Mouse (Mus musculus) telencephalon, adult 2 months (tissue): ENCODE results near the gene Exoc8.

Experiments used
- DNase-seq: peaks from one replicate; pipeline ENCODE4 v3.0.0-alpha.2; 2011; ENCODE audit warnings: low read depth, low spot score

Gene Exoc8

DNA sequence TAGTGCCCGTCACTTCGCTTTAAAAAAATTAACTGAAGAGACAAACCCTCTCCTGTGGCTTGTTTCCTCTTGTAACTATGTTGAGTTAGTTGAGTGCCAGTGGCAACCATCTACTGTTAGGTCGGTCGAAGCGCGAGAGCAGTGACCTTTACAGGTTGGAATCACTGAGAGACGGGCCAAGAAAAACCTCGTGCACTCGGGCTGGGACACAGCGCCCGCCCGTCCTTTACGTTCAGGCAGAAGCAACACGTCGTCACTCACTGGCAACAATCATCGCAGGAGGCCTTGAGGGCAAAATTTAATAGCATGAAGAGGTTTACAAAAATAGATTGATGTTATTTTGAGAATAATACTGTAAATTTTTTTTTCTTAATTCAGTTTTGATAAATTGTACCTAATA, 12.4 kb upstream of the Exoc8 start:
- DNase-seq, result no peak

GRCm38 (mm10) chr8:124905482-124905881, 8.0 kb upstream of the Exoc8 start:
- no peak for DNase-seq

GRCm38 (mm10) chr8:124903198-124903597, 5.7 kb upstream of the Exoc8 start:
- DNase-seq, result no peak

DNA sequence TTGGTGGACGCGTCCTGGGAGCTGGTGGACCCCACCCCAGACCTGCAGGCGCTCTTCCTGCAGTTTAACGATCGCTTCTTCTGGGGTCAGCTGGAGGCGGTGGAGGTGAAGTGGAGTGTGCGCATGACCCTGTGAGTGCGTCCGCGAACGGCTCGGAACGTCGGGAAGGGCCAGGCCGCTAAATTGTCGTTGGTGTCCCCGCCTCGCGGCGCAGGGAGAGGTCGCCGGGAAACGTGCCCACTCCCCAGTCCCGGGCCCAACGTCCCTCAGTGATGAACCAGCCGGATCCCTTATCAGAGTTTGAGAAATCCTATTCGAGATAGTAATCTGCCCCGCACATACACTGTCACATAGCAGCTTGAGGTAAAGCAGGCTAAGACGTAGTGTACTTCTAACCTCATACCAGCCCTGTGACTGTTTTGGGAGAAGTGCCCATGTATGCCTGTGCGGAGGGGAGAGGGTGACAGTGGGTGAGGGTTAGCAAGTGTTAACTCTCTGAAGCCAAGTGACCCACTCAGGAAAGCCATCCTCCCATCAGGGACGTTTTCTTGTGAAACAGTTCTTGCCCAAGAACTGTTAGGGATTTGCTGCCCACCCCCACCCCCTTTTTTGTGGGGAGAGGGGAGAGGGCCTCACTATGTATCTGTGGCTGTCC, 873 bp upstream of the Exoc8 start:
- DNase-seq, result no peak

DNA sequence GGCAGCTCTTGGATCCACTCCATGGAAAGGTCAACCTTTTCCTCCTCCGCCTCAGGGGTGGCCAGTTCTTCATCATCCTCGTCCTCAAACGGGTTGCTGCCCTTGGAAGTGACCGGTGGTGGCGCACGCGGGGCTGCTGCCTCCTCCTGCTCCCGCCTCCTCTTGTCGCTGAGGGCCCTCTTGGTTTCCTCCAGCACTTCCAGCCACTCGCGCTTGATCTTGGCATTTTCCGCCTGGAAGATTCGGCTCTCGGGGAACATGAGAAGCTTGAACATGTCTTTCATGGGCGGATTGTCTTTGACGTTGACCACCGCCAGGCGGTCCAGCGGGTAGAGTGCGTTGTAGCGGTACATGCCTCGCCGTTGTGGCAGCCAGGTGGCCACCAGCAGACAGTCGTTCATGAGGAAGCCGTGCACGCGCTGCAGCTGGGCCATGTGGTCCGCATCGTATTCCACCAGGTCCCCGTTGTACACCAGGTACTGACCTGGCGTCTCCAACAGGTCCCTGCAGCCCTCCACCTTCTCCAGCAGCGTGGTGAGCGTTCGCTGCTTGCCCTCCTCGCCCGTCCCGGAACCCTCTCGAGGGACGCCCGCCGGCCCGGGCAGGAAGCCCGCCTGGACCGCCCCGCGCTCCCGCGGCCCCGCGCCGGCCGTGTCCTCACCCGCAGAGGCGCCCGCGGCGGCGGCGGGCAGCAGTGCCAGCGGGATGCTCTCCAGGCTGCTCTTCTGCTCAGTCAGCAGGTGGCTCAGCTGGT, 696 bp downstream of the Exoc8 start:
- peak; percentile 46 for DNase-seq

DNA sequence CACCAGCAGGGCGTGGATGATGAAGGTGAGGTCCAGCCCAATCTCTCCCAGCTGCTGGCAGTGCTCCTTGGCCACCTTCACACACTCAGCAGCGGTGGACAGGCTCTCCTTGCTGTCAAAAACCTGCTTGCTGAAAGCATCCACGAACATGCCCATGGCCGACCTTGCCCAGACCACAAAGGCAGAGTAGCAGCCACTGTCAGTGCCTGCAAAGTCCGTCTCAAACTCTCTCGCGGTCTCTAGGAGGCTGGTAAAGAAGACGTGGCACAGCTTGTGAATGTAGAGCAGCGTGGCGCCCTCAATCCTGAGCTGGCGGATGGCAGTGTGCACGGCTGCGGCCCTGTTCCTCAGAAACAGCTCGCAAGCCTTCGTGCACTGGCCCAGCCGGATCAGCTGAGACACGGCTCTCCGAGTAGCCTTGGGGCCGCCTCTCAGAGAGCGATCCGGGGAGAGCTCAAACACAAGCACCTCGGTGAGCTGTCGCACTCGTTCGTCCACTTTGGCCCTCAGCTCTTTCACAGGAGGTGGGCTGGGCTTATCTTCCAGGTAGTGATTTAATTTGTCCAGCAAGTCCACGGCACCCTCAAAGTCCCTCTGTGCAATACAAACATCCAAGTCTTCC, 1.4 kb downstream of the Exoc8 start:
- DNase-seq, result no peak

DNA sequence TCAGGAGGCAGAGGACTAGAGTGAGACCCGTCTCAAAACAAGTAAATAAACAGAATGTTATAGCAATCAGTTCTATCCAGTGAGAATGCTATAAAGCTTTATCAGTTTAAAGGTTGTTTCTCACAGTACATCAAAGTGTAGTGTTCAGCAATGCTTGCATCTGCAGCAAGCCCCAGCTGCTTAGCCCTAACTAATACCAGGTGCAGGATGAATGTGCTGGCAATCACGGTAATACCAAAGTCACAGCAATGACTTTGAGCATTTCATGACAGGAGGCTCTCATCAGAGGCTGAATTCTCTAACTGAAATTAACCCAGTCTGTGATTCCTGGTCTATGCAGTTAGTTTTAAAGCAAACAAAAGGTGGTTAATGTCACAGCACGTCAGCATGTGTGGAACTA, 4.9 kb downstream of the Exoc8 start:
- DNase-seq, result no peak

DNA sequence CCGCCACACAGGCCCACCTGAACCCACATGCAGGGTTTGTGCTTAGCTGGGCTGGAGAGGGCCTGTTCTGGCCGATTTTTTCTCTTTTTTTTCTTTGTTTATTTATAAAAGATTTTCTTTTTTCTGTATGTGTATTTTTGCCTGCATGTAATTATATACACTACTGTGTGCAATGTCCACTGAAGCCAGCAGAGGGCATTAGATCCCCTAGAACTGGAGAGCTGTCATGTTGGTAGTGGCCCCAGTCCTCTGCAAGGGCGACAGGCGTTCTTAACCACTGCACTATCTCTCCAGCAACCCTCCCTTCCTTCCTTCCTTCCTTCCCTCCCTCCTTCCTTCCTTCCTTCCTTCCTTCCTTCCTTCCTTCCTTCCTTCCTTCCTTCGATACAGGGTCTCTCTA, 9.1 kb downstream of the Exoc8 start:
- no peak for DNase-seq

- DNase-seq, result no peak
Measured at GRCm38 (mm10) chr8:124878946-124879526, 18.5 kb downstream of the Exoc8 start.

DNA sequence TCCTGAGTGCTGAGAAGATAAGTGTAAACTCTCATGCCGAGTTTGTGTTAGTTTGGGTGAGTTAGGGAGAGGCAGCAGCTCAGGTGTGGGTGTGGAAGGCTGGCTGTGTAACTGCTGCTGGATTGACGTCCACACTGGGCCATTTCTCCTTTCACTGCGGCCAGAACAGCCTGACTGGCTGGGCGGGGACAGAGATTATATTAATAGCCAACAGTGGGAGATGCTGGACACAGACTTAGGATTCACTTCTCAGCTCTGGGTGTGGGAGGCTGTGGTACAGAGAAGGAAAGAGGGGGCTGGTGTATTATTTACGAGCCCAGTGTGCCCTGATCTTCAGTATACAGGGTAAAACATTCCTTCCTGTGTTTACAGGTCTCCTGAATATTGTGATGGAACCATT, 19.4 kb downstream of the Exoc8 start:
- DNase-seq, result peak; percentile 17

GRCm38 (mm10) chr8:124872690-124873089, 24.8 kb downstream of the Exoc8 start:
- no peak for DNase-seq

GRCm38 (mm10) chr8:124872081-124872480, 25.4 kb downstream of the Exoc8 start:
- no peak for DNase-seq

- DNase-seq, result no peak
Measured at GRCm38 (mm10) chr8:124871474-124871873, 26.0 kb downstream of the Exoc8 start.

DNA sequence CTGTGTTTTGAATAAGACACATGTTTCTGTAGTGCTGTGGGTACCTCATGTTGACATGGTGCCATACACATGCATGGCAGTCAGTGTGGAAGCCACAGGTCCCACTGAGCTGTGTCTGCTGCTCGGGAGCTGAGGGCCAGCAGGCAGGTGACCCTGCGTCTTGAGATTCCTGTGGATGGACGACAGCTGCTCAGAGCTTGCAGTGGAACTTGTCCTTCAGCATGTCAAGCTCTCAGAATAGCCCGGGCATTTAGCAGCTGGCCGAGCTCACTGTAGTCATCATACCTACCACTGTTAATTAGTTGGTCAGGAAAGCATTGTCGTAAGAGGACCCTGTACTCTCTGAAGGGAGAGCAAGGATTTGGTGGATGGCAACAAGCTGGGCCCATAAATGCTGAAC, 27.8 kb downstream of the Exoc8 start:
- no peak for DNase-seq

- no peak for DNase-seq
Measured at GRCm38 (mm10) chr8:124867126-124867525, 30.4 kb downstream of the Exoc8 start.

DNA sequence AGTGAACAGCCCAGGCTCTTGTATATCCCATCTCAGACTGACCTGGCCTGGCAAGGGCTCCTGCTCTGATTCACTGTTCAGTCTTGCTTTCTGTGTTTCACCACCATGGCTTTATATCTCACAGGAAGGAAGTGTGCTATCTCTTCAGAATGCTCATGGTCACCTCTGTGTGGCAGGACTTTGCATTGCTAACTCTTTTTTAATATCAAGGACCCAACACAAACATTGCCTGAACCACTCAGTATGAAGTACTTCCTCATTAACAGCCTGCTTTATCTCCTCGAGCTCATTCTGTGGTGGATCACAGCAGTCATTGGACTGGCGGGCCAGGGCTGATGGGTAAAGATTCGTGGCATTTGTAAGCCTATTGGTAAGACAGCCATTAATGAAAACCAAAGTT, 30.8 kb downstream of the Exoc8 start:
- DNase-seq, result no peak

DNA sequence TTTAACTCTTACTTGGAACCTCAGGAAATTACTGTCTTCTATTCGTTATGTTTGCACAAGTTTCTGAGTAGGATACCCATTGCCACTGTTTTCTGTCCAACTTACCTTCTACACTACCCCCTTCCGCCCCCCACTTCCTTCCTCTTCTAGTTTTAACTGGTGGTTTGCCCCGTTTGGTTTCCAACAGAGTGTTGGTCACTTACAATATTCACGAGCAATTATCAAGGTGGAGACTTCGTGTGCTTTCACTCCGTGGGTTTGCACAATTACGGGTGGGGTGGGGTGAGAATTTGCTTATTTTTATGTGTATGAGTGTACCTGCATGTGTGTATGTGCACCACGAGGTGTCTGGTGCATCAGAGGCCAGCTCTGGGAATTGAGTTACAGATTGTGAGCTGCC, 33.8 kb downstream of the Exoc8 start:
- no peak for DNase-seq

DNA sequence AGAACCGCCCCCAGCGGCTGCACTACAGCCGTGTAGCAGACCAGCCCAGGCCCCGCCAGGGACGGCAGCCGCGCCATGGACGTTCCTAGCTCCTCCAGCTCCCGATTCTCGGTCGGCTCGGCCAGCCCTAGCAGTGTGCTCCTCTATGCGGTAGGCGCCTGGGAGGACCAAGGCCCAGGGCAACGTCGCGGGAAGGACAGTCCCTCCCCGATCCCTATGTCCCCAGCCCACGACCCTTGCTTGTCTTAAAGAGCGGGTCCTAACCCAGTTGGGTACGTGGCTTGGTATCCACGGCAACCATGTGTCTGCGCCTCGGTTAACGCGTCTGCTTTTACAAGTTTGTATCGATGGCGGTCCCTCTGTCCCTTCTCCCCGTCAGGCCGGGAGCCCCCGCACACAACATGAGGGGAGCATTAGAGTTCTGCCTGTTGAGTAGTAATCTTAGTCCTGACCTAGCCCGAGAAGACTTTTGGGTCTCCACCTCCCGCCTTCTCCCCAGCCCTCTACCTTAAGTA, 34.3 kb downstream of the Exoc8 start:
- peak; percentile 17 for DNase-seq

GRCm38 (mm10) chr8:124862321-124863162, 35.0 kb downstream of the Exoc8 start, which contains the start of the genes Gnpat and 2810004N23Rik:
Gene Gnpat, plus strand, starts transcription at chr8:124863033.
Gene 2810004N23Rik, minus strand, starts transcription at chr8:124863120.
- DNase-seq, result peak; percentile 75

- DNase-seq, result no peak
Measured at GRCm38 (mm10) chr8:124860188-124860587, 37.3 kb downstream of the Exoc8 start.

- DNase-seq, result no peak
Measured at GRCm38 (mm10) chr8:124859466-124859865, 38.0 kb downstream of the Exoc8 start.
